Mouse (Mus musculus): ENCODE results near the gene Gm973. TPM values are rescaled to one million over a fixed set of nuclear protein-coding genes. Genes with fewer than 3 reads are reported as not detected.

The Gm973 gene
- polyA plus RNA-seq, 1 experiment from 2014 or later = 5.5 TPM

DNA sequence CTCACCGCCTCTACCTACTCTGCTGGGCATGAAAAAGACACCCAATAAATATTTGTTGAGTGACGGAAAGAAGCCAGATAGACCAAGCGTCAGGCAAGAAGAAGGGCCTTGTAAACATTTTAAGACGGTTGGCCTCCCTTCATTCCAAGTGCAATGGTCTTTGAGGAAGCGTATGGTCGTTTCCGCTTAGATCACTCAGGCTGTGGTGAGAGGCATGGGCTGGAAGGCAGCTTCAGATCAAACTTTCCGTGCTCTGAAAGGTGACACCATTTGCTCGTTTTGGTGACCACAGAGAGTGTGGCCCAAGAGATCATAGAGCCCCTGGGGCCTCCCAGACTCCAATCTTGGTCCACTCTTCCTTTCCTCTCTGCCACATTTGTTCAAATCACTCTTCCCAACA is 79.5 kb downstream of the Gm973 start:
- TF ChIP-seq CTCF (IDR thresholded peaks at IDR 0.05) (no peak), EP300 (IDR thresholded peaks at IDR 0.05) (no peak)
- H3K27ac ChIP-seq (ENCODE audit: low read length) = no peak overlapping the region
- DNase-seq (ENCODE audit: low spot score) = no peak

GRCm38 (mm10) chr1:59602531-59603416 is 86.7 kb downstream of the Gm973 start:
- no peaks in the 10 kb centered on the region for H3K4me1 ChIP-seq (ENCODE audit: insufficient read depth, low read depth, low read length)
- H3K4me3 ChIP-seq (ENCODE audit: low read depth, low read length) = no peak overlapping the region
- DNase-seq (ENCODE audit: low spot score) = no peak
- H3K4me2 ChIP-seq (replicated peaks; ENCODE audit: low read depth, low read length) = no peak overlapping the region
- H3K27ac ChIP-seq (ENCODE audit: low read length) = no peak overlapping the region
- no peak for ATAC-seq
- no peaks in the 10 kb centered on the region for H3K36me3 ChIP-seq (ENCODE audit: insufficient read depth, low read length)
- no peaks in the 10 kb centered on the region for H3K9me3 ChIP-seq (ENCODE audit: low read length)
- TF ChIP-seq EP300 (IDR thresholded peaks at IDR 0.05) (no peak), CTCF (IDR thresholded peaks at IDR 0.05) (no peak)
- H3K27me3 ChIP-seq (replicated peaks; ENCODE audit: insufficient read depth, low read length) = no peaks in the 10 kb centered on the region
- 35% methylated on average over 11 of the region's 11 CpGs for WGBS
- H3K9ac ChIP-seq (replicated peaks; ENCODE audit: low read depth) = no peak overlapping the region

More for the DNA sequence above, 79.5 kb downstream of the Gm973 start:
- 63% methylated on average over 9 of the region's 9 CpGs for WGBS
- no peak overlapping the region for H3K4me3 ChIP-seq (ENCODE audit: low read depth, low read length)
- ATAC-seq = no peak
- peaks cover 4% of the 10 kb centered on the region; the same call in 1 of the 2 replicates for H3K4me1 ChIP-seq (ENCODE audit: insufficient read depth, low read depth, low read length)
- no peaks in the 10 kb centered on the region for H3K9me3 ChIP-seq (ENCODE audit: low read length)
- H3K9ac ChIP-seq (replicated peaks; ENCODE audit: low read depth) = no peak overlapping the region
- no peaks in the 10 kb centered on the region for H3K36me3 ChIP-seq (ENCODE audit: insufficient read depth, low read length)
- no peaks in the 10 kb centered on the region for H3K27me3 ChIP-seq (replicated peaks; ENCODE audit: insufficient read depth, low read length)
- no peak overlapping the region for H3K4me2 ChIP-seq (replicated peaks; ENCODE audit: low read depth, low read length)

- Histone ChIP-seq H3K9ac (replicated peaks; ENCODE audit: low read depth) (no peak overlapping the region), H3K9me3 (ENCODE audit: low read length) (no peaks in the 10 kb centered on the region), H3K4me1 (ENCODE audit: insufficient read depth, low read depth, low read length) (no peaks in the 10 kb centered on the region), H3K36me3 (ENCODE audit: insufficient read depth, low read length) (no peaks in the 10 kb centered on the region), H3K27ac (ENCODE audit: low read length) (no peak overlapping the region), H3K4me3 (ENCODE audit: low read depth, low read length) (no peak overlapping the region), H3K4me2 (replicated peaks; ENCODE audit: low read depth, low read length) (no peak overlapping the region), H3K27me3 (replicated peaks; ENCODE audit: insufficient read depth, low read length) (no peaks in the 10 kb centered on the region)
- TF ChIP-seq CTCF (IDR thresholded peaks at IDR 0.05) (no peak), EP300 (IDR thresholded peaks at IDR 0.05) (no peak)
- ATAC-seq (no peak), DNase-seq (ENCODE audit: low spot score) (no peak)
- WGBS = 90% methylated on average over 2 of the region's 2 CpGs
Observed at GRCm38 (mm10) chr1:59603417-59603712, 87.3 kb downstream of the Gm973 start.

DNA sequence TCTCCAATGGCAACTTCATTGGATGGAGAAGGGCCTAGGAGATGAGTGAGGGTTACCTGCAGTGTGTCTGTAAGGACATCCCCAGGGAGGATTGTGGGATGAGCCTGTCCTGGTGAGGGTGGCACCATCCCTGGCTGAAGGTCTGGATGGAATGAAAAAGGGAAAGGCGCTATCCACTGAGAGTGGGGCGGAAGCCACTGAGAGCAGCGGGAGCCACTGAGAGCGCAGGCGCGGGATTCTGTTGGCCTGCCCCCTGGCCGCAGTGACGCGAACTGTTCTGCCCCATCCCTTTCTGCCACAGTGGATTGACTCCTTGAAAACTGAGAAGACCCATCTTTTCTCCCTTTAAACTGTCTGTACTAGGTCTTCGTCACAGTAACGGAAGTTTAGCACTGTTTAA is 87.8 kb downstream of the Gm973 start:
- H3K27me3 ChIP-seq (replicated peaks; ENCODE audit: insufficient read depth, low read length) = no peaks in the 10 kb centered on the region
- ATAC-seq = peak; percentile 54; the same call in 1 of the 2 replicates
- no peaks in the 10 kb centered on the region for H3K9me3 ChIP-seq (ENCODE audit: low read length)
- H3K4me1 ChIP-seq (ENCODE audit: insufficient read depth, low read depth, low read length) = no peaks in the 10 kb centered on the region
- H3K4me2 ChIP-seq (replicated peaks; ENCODE audit: low read depth, low read length) = no peak overlapping the region
- no peak overlapping the region for H3K4me3 ChIP-seq (ENCODE audit: low read depth, low read length)
- DNase-seq (ENCODE audit: low spot score) = peak; percentile 45
- H3K9ac ChIP-seq (replicated peaks; ENCODE audit: low read depth) = no peak overlapping the region
- 23% methylated on average over 11 of the region's 11 CpGs for WGBS
- TF ChIP-seq EP300 (IDR thresholded peaks at IDR 0.05) (no peak), CTCF (IDR thresholded peaks at IDR 0.05) (peak; percentile 64)
- H3K36me3 ChIP-seq (ENCODE audit: insufficient read depth, low read length) = no peaks in the 10 kb centered on the region
- H3K27ac ChIP-seq (ENCODE audit: low read length) = no peak overlapping the region

GRCm38 (mm10) chr1:59606479-59606878 is 90.4 kb downstream of the Gm973 start:
- Histone ChIP-seq H3K9ac (replicated peaks; ENCODE audit: low read depth) (no peak overlapping the region), H3K4me1 (ENCODE audit: insufficient read depth, low read depth, low read length) (no peaks in the 10 kb centered on the region), H3K4me3 (ENCODE audit: low read depth, low read length) (no peak overlapping the region), H3K4me2 (replicated peaks; ENCODE audit: low read depth, low read length) (no peak overlapping the region), H3K36me3 (ENCODE audit: insufficient read depth, low read length) (no peaks in the 10 kb centered on the region), H3K27me3 (replicated peaks; ENCODE audit: insufficient read depth, low read length) (no peaks in the 10 kb centered on the region), H3K27ac (ENCODE audit: low read length) (no peak overlapping the region), H3K9me3 (ENCODE audit: low read length) (no peaks in the 10 kb centered on the region)
- WGBS = 86% methylated on average over 13 of the region's 13 CpGs
- DNase-seq (ENCODE audit: low spot score) (no peak), ATAC-seq (no peak)
- no peak for TF ChIP-seq EP300 (IDR thresholded peaks at IDR 0.05)
- TF ChIP-seq CTCF (IDR thresholded peaks at IDR 0.05) = no peak

- TF ChIP-seq EP300 (IDR thresholded peaks at IDR 0.05) = no peak
- TF ChIP-seq CTCF (IDR thresholded peaks at IDR 0.05) = no peak
- no peak for DNase-seq (ENCODE audit: low spot score)
- ATAC-seq = no peak
Observed at GRCm38 (mm10) chr1:59607071-59607470, 91.0 kb downstream of the Gm973 start.

More at GRCm38 (mm10) chr1:59607071-59607470, 91.0 kb downstream of the Gm973 start:
- H3K27me3 ChIP-seq (replicated peaks; ENCODE audit: insufficient read depth, low read length) = no peaks in the 10 kb centered on the region
- H3K4me1 ChIP-seq (ENCODE audit: insufficient read depth, low read depth, low read length) = no peaks in the 10 kb centered on the region
- no peaks in the 10 kb centered on the region for H3K36me3 ChIP-seq (ENCODE audit: insufficient read depth, low read length)
- no peak overlapping the region for H3K9ac ChIP-seq (replicated peaks; ENCODE audit: low read depth)
- no peak overlapping the region for H3K27ac ChIP-seq (ENCODE audit: low read length)
- no peak overlapping the region for H3K4me2 ChIP-seq (replicated peaks; ENCODE audit: low read depth, low read length)
- no peaks in the 10 kb centered on the region for H3K9me3 ChIP-seq (ENCODE audit: low read length)
- WGBS = 62% methylated on average over 7 of the region's 7 CpGs
- H3K4me3 ChIP-seq (ENCODE audit: low read depth, low read length) = no peak overlapping the region
